Mouse (Mus musculus): Measurements from ENCODE around the gene Atg4c. TPM values are rescaled to one million over a fixed set of nuclear protein-coding genes. Genes with fewer than 3 reads are reported as not detected.
A peak's percentile ranks its signal among the peaks of the same experiment; 100 is the strongest.

Gene Atg4c
- polyA plus RNA-seq, 2 experiments, result 2.3 to 3.9 TPM

- H3K9me3 ChIP-seq (ENCODE audit: control insufficient read depth, low read length), result no peaks in the 10 kb centered on the region
- H3K4me3 ChIP-seq (ENCODE audit: insufficient read depth in 1 of 2, low read depth in 2 of 2, low read length in 2 of 2), result no peak overlapping the region
- ATAC-seq (ENCODE audit: insufficient read depth) (no peak), DNase-seq (ENCODE audit: low read depth in 3 of 3, low spot score in 3 of 3) (no peak)
- H3K27ac ChIP-seq, result no peak overlapping the region
- TF ChIP-seq CTCF (IDR thresholded peaks at IDR 0.05; ENCODE audit: low read depth) (no peak), EP300 (IDR thresholded peaks at IDR 0.05; ENCODE audit: low read depth) (no peak)
- no peaks in the 10 kb centered on the region for H3K27me3 ChIP-seq (ENCODE audit: control insufficient read depth, insufficient read depth, low read length)
- no peak overlapping the region for H3K9ac ChIP-seq (replicated peaks)
- no peak overlapping the region for H3K4me2 ChIP-seq (ENCODE audit: low read depth)
- 53% methylated on average over 4 of the region's 4 CpGs for WGBS (ENCODE audit: insufficient replicate concordance)
- H3K36me3 ChIP-seq (replicated peaks; ENCODE audit: control insufficient read depth, insufficient read depth, low read depth), result no peaks in the 10 kb centered on the region
- no peaks in the 10 kb centered on the region; a peak in 1 of 4 replicates for H3K4me1 ChIP-seq (replicated peaks; ENCODE audit: control insufficient read depth in 2 of 2, insufficient read depth in 2 of 2, low read length in 1 of 2)
These were observed 9.1 kb upstream of the Atg4c start for GRCm38 (mm10) chr4:99184678-99185077.

GRCm38 (mm10) chr4:99185305-99185704 is 8.4 kb upstream of the Atg4c start:
- no peaks in the 10 kb centered on the region for H3K27me3 ChIP-seq (ENCODE audit: control insufficient read depth, insufficient read depth, low read length)
- no peak for DNase-seq (ENCODE audit: low read depth in 3 of 3, low spot score in 3 of 3)
- no peak overlapping the region for H3K4me3 ChIP-seq (ENCODE audit: insufficient read depth in 1 of 2, low read depth in 2 of 2, low read length in 2 of 2)
- H3K4me2 ChIP-seq (ENCODE audit: low read depth), result no peak overlapping the region
- TF ChIP-seq CTCF (IDR thresholded peaks at IDR 0.05; ENCODE audit: low read depth) (no peak), EP300 (IDR thresholded peaks at IDR 0.05; ENCODE audit: low read depth) (no peak)
- H3K9me3 ChIP-seq (ENCODE audit: control insufficient read depth, low read length), result no peaks in the 10 kb centered on the region
- no peak for ATAC-seq (ENCODE audit: insufficient read depth)
- H3K27ac ChIP-seq, result no peak overlapping the region
- no peaks in the 10 kb centered on the region; a peak in 1 of 4 replicates for H3K4me1 ChIP-seq (replicated peaks; ENCODE audit: control insufficient read depth in 2 of 2, insufficient read depth in 2 of 2, low read length in 1 of 2)
- 59% methylated on average over 4 of the region's 4 CpGs for WGBS (ENCODE audit: insufficient replicate concordance)
- no peaks in the 10 kb centered on the region for H3K36me3 ChIP-seq (replicated peaks; ENCODE audit: control insufficient read depth, insufficient read depth, low read depth)
- H3K9ac ChIP-seq (replicated peaks), result no peak overlapping the region

GRCm38 (mm10) chr4:99186412-99187125 is 7.2 kb upstream of the Atg4c start:
- H3K36me3 ChIP-seq (replicated peaks; ENCODE audit: control insufficient read depth, insufficient read depth, low read depth), result no peaks in the 10 kb centered on the region
- 67% methylated on average over 11 of the region's 11 CpGs for WGBS (ENCODE audit: insufficient replicate concordance)
- H3K4me3 ChIP-seq (ENCODE audit: insufficient read depth in 1 of 2, low read depth in 2 of 2, low read length in 2 of 2), result no peak overlapping the region
- no peak overlapping the region for H3K4me2 ChIP-seq (ENCODE audit: low read depth)
- H3K27me3 ChIP-seq (ENCODE audit: control insufficient read depth, insufficient read depth, low read length), result no peaks in the 10 kb centered on the region
- ATAC-seq (ENCODE audit: insufficient read depth), result peak; percentile 15; the same call in 1 of the 2 replicates
- TF ChIP-seq EP300 (IDR thresholded peaks at IDR 0.05; ENCODE audit: low read depth) (no peak), CTCF (IDR thresholded peaks at IDR 0.05; ENCODE audit: low read depth) (no peak)
- no peaks in the 10 kb centered on the region; a peak in 1 of 4 replicates for H3K4me1 ChIP-seq (replicated peaks; ENCODE audit: control insufficient read depth in 2 of 2, insufficient read depth in 2 of 2, low read length in 1 of 2)
- H3K9me3 ChIP-seq (ENCODE audit: control insufficient read depth, low read length), result no peaks in the 10 kb centered on the region
- H3K27ac ChIP-seq, result no peak overlapping the region
- H3K9ac ChIP-seq (replicated peaks), result no peak overlapping the region
- DNase-seq (ENCODE audit: low read depth in 3 of 3, low spot score in 3 of 3), result no peak

- no peaks in the 10 kb centered on the region for H3K36me3 ChIP-seq (replicated peaks; ENCODE audit: control insufficient read depth, insufficient read depth, low read depth)
- no peak overlapping the region for H3K4me3 ChIP-seq (ENCODE audit: insufficient read depth in 1 of 2, low read depth in 2 of 2, low read length in 2 of 2)
- ATAC-seq (ENCODE audit: insufficient read depth), result no peak
- peaks cover 0 to 3% of the 10 kb centered on the region in 2 experiments; a peak in 2 of 4 replicates for H3K4me1 ChIP-seq (replicated peaks; ENCODE audit: control insufficient read depth in 2 of 2, insufficient read depth in 2 of 2, low read length in 1 of 2)
- no peak overlapping the region for H3K9ac ChIP-seq (replicated peaks)
- no peak overlapping the region for H3K27ac ChIP-seq
- no peak for TF ChIP-seq EP300 (IDR thresholded peaks at IDR 0.05; ENCODE audit: low read depth)
- no peak for TF ChIP-seq CTCF (IDR thresholded peaks at IDR 0.05; ENCODE audit: low read depth)
- no peaks in the 10 kb centered on the region for H3K9me3 ChIP-seq (ENCODE audit: control insufficient read depth, low read length)
- H3K27me3 ChIP-seq (ENCODE audit: control insufficient read depth, insufficient read depth, low read length), result no peaks in the 10 kb centered on the region
- no peak for DNase-seq (ENCODE audit: low read depth in 3 of 3, low spot score in 3 of 3)
- WGBS (ENCODE audit: insufficient replicate concordance), result 71% methylated on average over 1 of the region's 1 CpGs
- H3K4me2 ChIP-seq (ENCODE audit: low read depth), result no peak overlapping the region
These were observed 1.1 kb upstream of the Atg4c start for GRCm38 (mm10) chr4:99192640-99193039.

- Histone ChIP-seq H3K9ac (replicated peaks) (no peak overlapping the region), H3K9me3 (ENCODE audit: control insufficient read depth, low read length) (no peaks in the 10 kb centered on the region), H3K36me3 (replicated peaks; ENCODE audit: control insufficient read depth, insufficient read depth, low read depth) (no peaks in the 10 kb centered on the region), H3K4me2 (ENCODE audit: low read depth) (peak overlapping the region; percentile 82), H3K27me3 (ENCODE audit: control insufficient read depth, insufficient read depth, low read length) (no peaks in the 10 kb centered on the region), H3K4me3 (ENCODE audit: insufficient read depth in 1 of 2, low read depth in 2 of 2, low read length in 2 of 2) (peak overlapping the region in 1 of 2 experiments; percentile 73; a peak in 2 of 4 replicates), H3K4me1 (replicated peaks; ENCODE audit: control insufficient read depth in 2 of 2, insufficient read depth in 2 of 2, low read length in 1 of 2) (peaks cover 0 to 3% of the 10 kb centered on the region in 2 experiments; a peak in 2 of 4 replicates), H3K27ac (no peak overlapping the region)
- 41% methylated on average over 6 of the region's 6 CpGs for WGBS (ENCODE audit: insufficient replicate concordance)
- ATAC-seq (ENCODE audit: insufficient read depth) (no peak), DNase-seq (ENCODE audit: low read depth in 3 of 3, low spot score in 3 of 3) (no peak)
- TF ChIP-seq EP300 (IDR thresholded peaks at IDR 0.05; ENCODE audit: low read depth), result no peak
- no peak for TF ChIP-seq CTCF (IDR thresholded peaks at IDR 0.05; ENCODE audit: low read depth)
These were observed 520 bp upstream of the Atg4c start for GRCm38 (mm10) chr4:99193214-99193613.
